Mouse (Mus musculus) limb, embryonic 12.5 days (tissue): ENCODE data around the gene Itga8. TPM values are rescaled to one million over a fixed set of nuclear protein-coding genes. Genes with fewer than 3 reads are reported as not detected.
A peak's percentile ranks its signal among the peaks of the same experiment; 100 is the strongest.

ENCODE experiments used
- ATAC-seq: fragments of 200-750 bp; cut with Nextera tagmentation; 2 replicates; pipeline ENCODE4 v1.8.0; 2017; ENCODE audit warnings: low read depth, moderate TSS enrichment; ENCODE audit not compliant: insufficient number of reproducible peaks, insufficient read depth, low FRiP score, low TSS enrichment
- H3K27ac ChIP-seq: fragments of 300-500 bp; sonication (generic); 2 replicates; pipeline ENCODE4 v1.5.1; 2016; ENCODE audit warnings: mild to moderate bottlenecking, moderate library complexity
- H3K27me3 ChIP-seq: fragments of 300-500 bp; sonication (generic); 2 replicates; pipeline ENCODE4 v1.6.1; 2016; ENCODE audit warnings: mild to moderate bottlenecking, moderate library complexity
- H3K36me3 ChIP-seq: fragments of 300-500 bp; sonication (generic); 2 replicates; pipeline ENCODE4 v1.6.1; 2016; ENCODE audit warnings: mild to moderate bottlenecking, moderate library complexity
- H3K4me1 ChIP-seq: fragments of 300-500 bp; sonication (generic); replicated peaks from 2 replicates; pipeline ENCODE4 v1.6.1; 2016
- H3K4me2 ChIP-seq: fragments of 300-500 bp; sonication (generic); 2 replicates; pipeline ENCODE4 v1.6.1; 2016; ENCODE audit warnings: mild to moderate bottlenecking, moderate library complexity
- H3K4me3 ChIP-seq: fragments of 300-500 bp; sonication (generic); replicated peaks from 2 replicates; pipeline ENCODE4 v1.5.1; 2016; ENCODE audit warnings: mild to moderate bottlenecking
- H3K9ac ChIP-seq: fragments of 300-500 bp; sonication (generic); replicated peaks from 2 replicates; pipeline ENCODE4 v1.6.1; 2016; ENCODE audit warnings: mild to moderate bottlenecking, moderate library complexity
- H3K9me3 ChIP-seq: fragments of 300-500 bp; sonication (generic); 2 replicates; pipeline ENCODE4 v1.6.1; 2016; ENCODE audit warnings: mild to moderate bottlenecking, moderate library complexity
- WGBS: fragments of 180-500 bp; shearing (Covaris S2); methylation state at CpG from one replicate; pipeline ENCODE4 v1.1.7; 2016; 5-methylcytosine and 5-hydroxymethylcytosine counted together
- polyA plus RNA-seq: library from polyadenylated mRNA; unstranded; fragments of >200 nt; fragmentation: Nextera tagmentation; extraction: Ambion mirVana; gene quantifications from 2 replicates; pipeline ENCODE4 v1.2.1, GENCODE M21; 2016

The Itga8 gene
- polyA plus RNA-seq: 16.1 and 17.1 TPM in 2 replicates

- H3K27ac ChIP-seq: peak within 1 kb of the TSS; percentile 47; the same call in 1 of the 2 replicates
- peak; percentile 92 for ATAC-seq
These were observed at the start of gene Itga8 for GRCm38 (mm10) chr2:12301431-12302170. Itga8 (minus strand) TSS chr2:12301922.

GRCm38 (mm10) chr2:12348914-12349313 lies 47.2 kb upstream of the Itga8 start:
- H3K4me3 ChIP-seq: no peak overlapping the region
- H3K9ac ChIP-seq: no peak overlapping the region
- H3K27me3 ChIP-seq: no peaks in the 10 kb centered on the region
- H3K9me3 ChIP-seq: no peaks in the 10 kb centered on the region
- no peak for ATAC-seq
- no peak overlapping the region for H3K27ac ChIP-seq
- H3K4me2 ChIP-seq: no peak overlapping the region
- 93% methylated on average over 2 of the region's 2 CpGs for WGBS
- H3K36me3 ChIP-seq: peaks cover 9% of the 10 kb centered on the region
- H3K4me1 ChIP-seq: peaks cover 11% of the 10 kb centered on the region

More at GRCm38 (mm10) chr2:12301431-12302170, at the start of gene Itga8:
- Histone ChIP-seq H3K4me2 (peak within 1 kb of the TSS; percentile 73), H3K9ac (peak within 1 kb of the TSS; percentile 83), H3K4me3 (peak within 1 kb of the TSS; percentile 74), H3K4me1 (peaks cover 15% of the 10 kb centered on the region), H3K9me3 (no peaks in the 10 kb centered on the region), H3K27me3 (no peaks in the 10 kb centered on the region), H3K36me3 (no peaks in the 10 kb centered on the region)
- under 1% methylated on average over 56 of the region's 56 CpGs for WGBS

GRCm38 (mm10) chr2:12331962-12332361 lies 30.2 kb upstream of the Itga8 start:
- Histone ChIP-seq H3K27me3 (no peaks in the 10 kb centered on the region), H3K9ac (no peak overlapping the region), H3K27ac (no peak overlapping the region), H3K9me3 (0 out of 2 replicates have a peak, but pooled peaks cover 3% of the 10 kb centered on the region), H3K4me3 (no peak overlapping the region), H3K36me3 (no peaks in the 10 kb centered on the region), H3K4me1 (peaks cover 22% of the 10 kb centered on the region), H3K4me2 (no peak overlapping the region)
- no peak for ATAC-seq
- 80% methylated on average over 2 of the region's 2 CpGs for WGBS

GRCm38 (mm10) chr2:12329620-12330019 lies 27.9 kb upstream of the Itga8 start:
- WGBS: 80% methylated on average over 2 of the region's 2 CpGs
- Histone ChIP-seq H3K27ac (no peak overlapping the region), H3K36me3 (no peaks in the 10 kb centered on the region), H3K27me3 (no peaks in the 10 kb centered on the region), H3K4me3 (no peak overlapping the region), H3K9me3 (no peaks in the 10 kb centered on the region), H3K4me2 (no peak overlapping the region), H3K4me1 (peaks cover 25% of the 10 kb centered on the region), H3K9ac (no peak overlapping the region)
- no peak for ATAC-seq

- no peak overlapping the region for H3K4me3 ChIP-seq
- peaks cover 25% of the 10 kb centered on the region for H3K4me1 ChIP-seq
- WGBS: 18% methylated on average over 5 of the region's 5 CpGs
- 0 out of 2 replicates have a peak overlapping the region, but pooled peaks have one; percentile 8 for H3K9ac ChIP-seq
- H3K36me3 ChIP-seq: no peaks in the 10 kb centered on the region
- H3K27ac ChIP-seq: peak overlapping the region; percentile 78
- peak overlapping the region; percentile 57 for H3K4me2 ChIP-seq
- H3K27me3 ChIP-seq: no peaks in the 10 kb centered on the region
- no peak; the same call in 1 of the 2 replicates for ATAC-seq
- H3K9me3 ChIP-seq: no peaks in the 10 kb centered on the region
These were observed 27.3 kb upstream of the Itga8 start for GRCm38 (mm10) chr2:12329068-12329407.

- 0 out of 2 replicates have a peak overlapping the region, but pooled peaks have one; percentile 8 for H3K9ac ChIP-seq
- H3K27ac ChIP-seq: peak overlapping the region; percentile 78
- peaks cover 25% of the 10 kb centered on the region for H3K4me1 ChIP-seq
- H3K4me3 ChIP-seq: no peak overlapping the region
- no peaks in the 10 kb centered on the region for H3K9me3 ChIP-seq
- H3K36me3 ChIP-seq: no peaks in the 10 kb centered on the region
- no peaks in the 10 kb centered on the region for H3K27me3 ChIP-seq
- 18% methylated on average over 8 of the region's 8 CpGs for WGBS
- ATAC-seq: peak; percentile 61; the same call in 1 of the 2 replicates
- H3K4me2 ChIP-seq: peak overlapping the region; percentile 57
These were observed 26.8 kb upstream of the Itga8 start for GRCm38 (mm10) chr2:12328355-12329067.

GRCm38 (mm10) chr2:12327691-12328354 lies 26.1 kb upstream of the Itga8 start:
- H3K4me3 ChIP-seq: peak overlapping the region; percentile 26
- peak overlapping the region; percentile 78; the same call in 1 of the 2 replicates for H3K27ac ChIP-seq
- H3K36me3 ChIP-seq: no peaks in the 10 kb centered on the region
- no peaks in the 10 kb centered on the region for H3K9me3 ChIP-seq
- H3K9ac ChIP-seq: 0 out of 2 replicates have a peak overlapping the region, but pooled peaks have one; percentile 18
- H3K27me3 ChIP-seq: no peaks in the 10 kb centered on the region
- ATAC-seq: no peak; the same call in 1 of the 2 replicates
- peaks cover 25% of the 10 kb centered on the region for H3K4me1 ChIP-seq
- peak overlapping the region; percentile 57 for H3K4me2 ChIP-seq
- WGBS: 24% methylated on average over 11 of the region's 11 CpGs

- no peaks in the 10 kb centered on the region for H3K27me3 ChIP-seq
- ATAC-seq: 0 out of 2 replicates have a peak, but pooled peaks have one; percentile 45
- H3K27ac ChIP-seq: peak overlapping the region; percentile 78
- H3K4me1 ChIP-seq: peaks cover 25% of the 10 kb centered on the region
- no peaks in the 10 kb centered on the region for H3K9me3 ChIP-seq
- peak overlapping the region; percentile 57 for H3K4me2 ChIP-seq
- H3K36me3 ChIP-seq: no peaks in the 10 kb centered on the region
- peak overlapping the region; percentile 26 for H3K4me3 ChIP-seq
- WGBS: 9% methylated on average over 10 of the region's 10 CpGs
- H3K9ac ChIP-seq: no peak overlapping the region
These were observed 25.5 kb upstream of the Itga8 start for GRCm38 (mm10) chr2:12327216-12327615.

- H3K4me2 ChIP-seq: no peak overlapping the region
- WGBS: 94% methylated on average over 2 of the region's 2 CpGs
- H3K4me1 ChIP-seq: peaks cover 25% of the 10 kb centered on the region
These were observed 24.1 kb upstream of the Itga8 start for GRCm38 (mm10) chr2:12325868-12326267.

GRCm38 (mm10) chr2:12325417-12325816 lies 23.7 kb upstream of the Itga8 start:
- H3K4me3 ChIP-seq: no peak overlapping the region
- no peak overlapping the region for H3K9ac ChIP-seq
- peaks cover 25% of the 10 kb centered on the region for H3K4me1 ChIP-seq
- ATAC-seq: no peak
- 87% methylated on average over 6 of the region's 6 CpGs for WGBS
- H3K4me2 ChIP-seq: no peak overlapping the region
- H3K27me3 ChIP-seq: no peaks in the 10 kb centered on the region
- no peak overlapping the region for H3K27ac ChIP-seq
- H3K36me3 ChIP-seq: no peaks in the 10 kb centered on the region
- H3K9me3 ChIP-seq: no peaks in the 10 kb centered on the region

More at GRCm38 (mm10) chr2:12325868-12326267, 24.1 kb upstream of the Itga8 start:
- no peaks in the 10 kb centered on the region for H3K27me3 ChIP-seq
- no peaks in the 10 kb centered on the region for H3K36me3 ChIP-seq
- no peak overlapping the region for H3K27ac ChIP-seq
- no peak overlapping the region for H3K4me3 ChIP-seq
- no peak overlapping the region for H3K9ac ChIP-seq
- no peak for ATAC-seq
- H3K9me3 ChIP-seq: no peaks in the 10 kb centered on the region

GRCm38 (mm10) chr2:12320914-12321313 lies 19.2 kb upstream of the Itga8 start:
- no peaks in the 10 kb centered on the region for H3K9me3 ChIP-seq
- ATAC-seq: no peak
- 93% methylated on average over 4 of the region's 4 CpGs for WGBS

More at GRCm38 (mm10) chr2:12320914-12321313, 19.2 kb upstream of the Itga8 start:
- Histone ChIP-seq H3K4me2 (no peak overlapping the region), H3K9ac (no peak overlapping the region), H3K27ac (no peak overlapping the region), H3K4me1 (peaks cover 9% of the 10 kb centered on the region), H3K4me3 (no peak overlapping the region), H3K27me3 (no peaks in the 10 kb centered on the region), H3K36me3 (no peaks in the 10 kb centered on the region)
